Mouse (Mus musculus) erythroblast, embryonic 14.5 days (primary cell): ENCODE data around the gene Myf6. TPM values are rescaled to one million over a fixed set of nuclear protein-coding genes. Genes with fewer than 3 reads are reported as not detected.

Source experiments
- H3K27me3 ChIP-seq: 2 replicates; pipeline ENCODE4 v1.6.1; 2012; ENCODE audit warnings: inconsistent platforms; ENCODE audit not compliant: control insufficient read depth
- H3K36me3 ChIP-seq: 2 replicates; pipeline ENCODE4 v1.6.1; 2012; ENCODE audit warnings: mild to moderate bottlenecking, inconsistent platforms; ENCODE audit not compliant: control insufficient read depth
- H3K4me1 ChIP-seq: 2 replicates; pipeline ENCODE4 v1.6.1; 2012; ENCODE audit warnings: inconsistent platforms; ENCODE audit not compliant: control insufficient read depth
- H3K4me3 ChIP-seq: replicated peaks from 2 replicates; pipeline ENCODE3; 2012; ENCODE audit warnings: moderate library complexity, mild to moderate bottlenecking, inconsistent platforms
- H3K9me3 ChIP-seq: 2 replicates; pipeline ENCODE4 v1.6.1; 2012; ENCODE audit warnings: low read length, inconsistent platforms, mixed read lengths; ENCODE audit not compliant: control insufficient read depth
- GATA1 ChIP-seq: IDR thresholded peaks from 2 replicates; pipeline ENCODE4 v1.6.1; 2012; ENCODE audit warnings: low read length, inconsistent platforms, mixed read lengths
- TAL1 ChIP-seq: IDR thresholded peaks from 3 replicates; pipeline ENCODE4 v1.6.1; 2012; ENCODE audit warnings: low read length, inconsistent platforms, mixed read lengths
- polyA plus RNA-seq: library from polyadenylated mRNA; stranded (reverse); fragments of >175 nt; gene quantifications from 2 replicates; pipeline ENCODE4 v1.2.3, GENCODE M21; 2012

The Myf6 gene
- polyA plus RNA-seq, 1 experiment, result not detected

DNA sequence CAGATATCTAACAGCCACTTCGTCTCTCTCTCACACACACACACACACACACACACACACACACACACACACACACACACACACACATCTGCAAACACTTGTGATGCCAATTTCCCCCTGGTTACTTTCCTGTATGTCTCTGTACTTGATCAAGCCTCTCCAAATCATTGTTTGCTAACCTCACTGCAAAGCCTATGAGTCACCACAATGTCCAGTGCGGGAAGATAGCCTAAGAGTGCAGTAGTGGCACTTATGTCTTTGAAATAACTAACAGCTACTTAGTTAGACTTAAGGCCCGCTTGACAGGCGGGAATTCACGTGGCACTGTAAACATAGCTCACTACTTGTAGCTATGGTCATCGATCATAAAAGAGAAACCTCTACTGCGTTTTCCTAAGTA is 26.7 kb downstream of the Myf6 start:
- H3K9me3 ChIP-seq, result no peaks in the 10 kb centered on the region
- no peaks in the 10 kb centered on the region for H3K36me3 ChIP-seq
- TF ChIP-seq TAL1 (no peak), GATA1 (no peak)
- H3K27me3 ChIP-seq, result no peaks in the 10 kb centered on the region
- H3K4me3 ChIP-seq, result no peak overlapping the region
- no peaks in the 10 kb centered on the region for H3K4me1 ChIP-seq

DNA sequence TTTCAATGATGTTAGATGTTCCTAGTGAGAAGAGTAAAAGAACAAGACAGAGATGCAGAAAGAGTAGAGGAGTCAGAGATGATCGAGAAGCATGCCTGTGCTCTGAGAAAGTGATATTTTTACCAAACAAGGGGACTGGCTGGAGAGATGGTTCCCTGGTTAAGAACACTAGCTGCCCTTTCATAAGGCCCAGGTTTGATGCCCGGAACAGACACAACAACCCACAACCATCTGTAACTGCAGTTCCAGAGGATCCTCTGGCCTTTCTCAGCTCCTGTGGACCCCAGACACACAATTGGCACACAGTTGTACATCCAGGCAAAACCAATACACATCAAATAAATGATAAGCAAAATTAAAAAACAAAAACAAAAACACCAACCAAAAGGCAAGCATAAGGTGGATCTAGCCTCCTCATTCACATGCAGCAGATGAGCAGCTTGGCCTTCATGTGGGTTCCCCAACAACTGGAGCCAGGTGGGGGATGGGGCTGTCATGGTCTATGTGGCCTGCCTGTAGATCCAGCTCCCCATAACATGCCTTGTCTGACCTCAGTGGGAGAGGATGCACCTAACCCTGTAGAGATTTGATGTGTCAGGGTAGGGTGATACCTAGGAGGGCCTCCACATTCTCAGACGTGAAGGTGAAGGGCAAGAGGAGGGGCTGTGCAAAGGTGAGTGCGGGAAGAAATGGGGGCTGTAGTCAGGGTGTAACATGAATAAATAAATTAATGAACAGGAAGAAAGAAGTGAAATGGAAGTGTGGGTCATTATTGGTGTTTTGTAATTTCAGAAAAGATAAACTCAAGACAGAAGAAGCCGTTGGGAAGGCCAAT is 44.8 kb downstream of the Myf6 start:
- Histone ChIP-seq H3K36me3 (no peaks in the 10 kb centered on the region), H3K27me3 (no peaks in the 10 kb centered on the region), H3K4me1 (no peaks in the 10 kb centered on the region), H3K9me3 (peaks cover 3% of the 10 kb centered on the region; the same call in 1 of the 2 replicates), H3K4me3 (no peak overlapping the region)
- TF ChIP-seq TAL1 (no peak), GATA1 (no peak)

Other genes with a start within 250 kb of the Myf6 start
- not detected in 2 replicates for gene Lin7a, start 223.1 kb downstream of the Myf6 start, polyA plus RNA-seq
- not detected in 2 replicates for gene Myf5, start 8.6 kb downstream of the Myf6 start, polyA plus RNA-seq
- not detected in 2 replicates for gene Ptprq, start 225.3 kb upstream of the Myf6 start, polyA plus RNA-seq